Mouse (Mus musculus): ENCODE results near the gene Fam69a. TPM values are rescaled to one million over a fixed set of nuclear protein-coding genes. Genes with fewer than 3 reads are reported as not detected.

Gene Fam69a
- polyA plus RNA-seq, 1 experiment from 2014 or later, result 43.2 TPM

DNA sequence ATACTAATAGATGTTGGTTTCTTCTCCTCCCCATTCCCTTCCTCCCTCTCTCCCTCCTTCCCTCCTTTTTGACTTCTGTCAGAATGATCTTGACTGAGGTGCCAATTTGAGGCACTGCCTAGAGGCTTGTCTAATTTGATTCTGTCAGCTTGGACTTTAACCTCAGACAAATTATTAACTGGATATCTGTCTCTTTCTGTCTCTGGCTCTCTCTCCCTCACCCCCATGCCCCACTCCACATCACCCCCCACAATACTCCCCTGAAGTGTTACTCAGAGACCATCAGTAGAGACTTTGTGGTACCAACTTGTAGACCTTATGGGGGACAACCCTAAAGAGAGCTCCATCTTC is 111.6 kb downstream of the Fam69a start:
- no peaks in the 10 kb centered on the region for H3K36me3 ChIP-seq (ENCODE audit: control insufficient read depth, insufficient read depth)
- H3K4me2 ChIP-seq (ENCODE audit: low read length), result no peak overlapping the region
- H3K27me3 ChIP-seq (replicated peaks; ENCODE audit: control insufficient read depth, insufficient read depth, low read length), result no peaks in the 10 kb centered on the region
- H3K9ac ChIP-seq (replicated peaks; ENCODE audit: low read depth, low read length), result no peak overlapping the region
- ATAC-seq, result no peak
- H3K4me3 ChIP-seq (replicated peaks; ENCODE audit: low read length), result no peak overlapping the region
- H3K27ac ChIP-seq (ENCODE audit: low read length), result no peak overlapping the region
- no peaks in the 10 kb centered on the region for H3K4me1 ChIP-seq (replicated peaks; ENCODE audit: control insufficient read depth, insufficient read depth, low read length)
- H3K9me3 ChIP-seq (ENCODE audit: control insufficient read depth, low read length), result no peaks in the 10 kb centered on the region

DNA sequence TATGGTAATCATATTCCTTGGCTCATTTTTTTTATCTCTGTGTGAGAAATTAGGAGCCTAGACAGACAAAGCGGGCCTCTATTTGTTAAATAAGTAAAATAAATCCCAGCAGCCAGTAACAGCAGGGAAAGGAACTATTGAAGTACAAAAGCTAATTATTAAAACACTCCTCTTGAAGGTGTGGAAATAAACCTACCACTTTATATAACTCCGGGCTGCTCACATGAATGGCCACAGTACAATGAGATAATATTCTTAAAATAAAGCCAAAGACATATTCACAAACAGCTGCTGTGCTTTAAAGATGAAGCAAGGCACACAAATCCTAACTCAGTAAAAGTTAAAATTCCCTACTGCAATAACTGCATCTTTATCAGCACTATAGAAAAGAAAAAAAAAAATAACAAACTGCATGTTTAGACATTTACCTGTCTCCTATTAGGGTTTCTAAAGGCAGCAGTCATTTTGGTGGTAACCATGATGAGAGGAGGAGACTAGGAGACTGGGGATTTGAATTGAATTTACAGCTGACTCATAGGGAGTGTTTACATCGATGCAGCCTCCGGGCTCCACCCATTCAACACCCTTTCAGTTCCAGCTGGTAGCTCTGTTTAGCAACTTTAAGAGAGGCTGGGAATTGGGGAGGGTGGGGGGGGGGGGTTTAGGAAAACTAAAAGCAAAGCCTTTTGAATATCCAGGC is 112.2 kb downstream of the Fam69a start, which contains the start of gene Evi5:
Gene Evi5 (minus strand): TSS at position 547 of the 700 bp plus-strand sequence.
- H3K27ac ChIP-seq (ENCODE audit: low read length), result no peak within 1 kb of the TSS
- H3K36me3 ChIP-seq (ENCODE audit: control insufficient read depth, insufficient read depth), result no peaks in the 10 kb centered on the region
- no peak for ATAC-seq
- no peak within 1 kb of the TSS for H3K4me2 ChIP-seq (ENCODE audit: low read length)
- no peak within 1 kb of the TSS for H3K9ac ChIP-seq (replicated peaks; ENCODE audit: low read depth, low read length)
- H3K9me3 ChIP-seq (ENCODE audit: control insufficient read depth, low read length), result no peaks in the 10 kb centered on the region
- H3K27me3 ChIP-seq (replicated peaks; ENCODE audit: control insufficient read depth, insufficient read depth, low read length), result no peaks in the 10 kb centered on the region
- no peak within 1 kb of the TSS for H3K4me3 ChIP-seq (replicated peaks; ENCODE audit: low read length)
- WGBS, result 43% methylated on average over 4 of the region's 4 CpGs
- H3K4me1 ChIP-seq (replicated peaks; ENCODE audit: control insufficient read depth, insufficient read depth, low read length), result no peaks in the 10 kb centered on the region

DNA sequence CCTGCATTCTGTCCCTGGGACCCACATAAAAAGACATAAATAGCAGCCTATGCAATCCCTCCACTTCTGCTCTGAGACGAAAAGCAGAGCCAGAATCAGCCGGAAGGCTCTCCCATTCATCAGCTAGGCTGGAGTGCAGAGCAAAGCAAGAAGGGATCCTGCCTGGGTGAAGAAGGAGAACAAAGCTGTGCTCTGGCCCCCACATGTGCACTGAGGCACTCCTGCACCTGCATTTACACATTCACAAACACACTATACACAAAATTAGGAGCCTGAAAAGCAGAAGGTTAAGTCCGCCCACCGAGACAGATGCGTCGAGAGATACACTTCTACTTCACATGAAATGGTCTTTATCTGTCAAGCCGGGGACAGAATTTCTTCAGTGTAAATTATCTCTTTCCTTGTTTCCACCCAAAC is 113.0 kb downstream of the Fam69a start:
- WGBS, result 52% methylated on average over 7 of the region's 7 CpGs
- Histone ChIP-seq H3K36me3 (ENCODE audit: control insufficient read depth, insufficient read depth) (no peaks in the 10 kb centered on the region), H3K4me1 (replicated peaks; ENCODE audit: control insufficient read depth, insufficient read depth, low read length) (no peaks in the 10 kb centered on the region), H3K4me2 (ENCODE audit: low read length) (no peak overlapping the region), H3K9me3 (ENCODE audit: control insufficient read depth, low read length) (no peaks in the 10 kb centered on the region), H3K27me3 (replicated peaks; ENCODE audit: control insufficient read depth, insufficient read depth, low read length) (no peaks in the 10 kb centered on the region), H3K9ac (replicated peaks; ENCODE audit: low read depth, low read length) (no peak overlapping the region), H3K27ac (ENCODE audit: low read length) (no peak overlapping the region), H3K4me3 (replicated peaks; ENCODE audit: low read length) (no peak overlapping the region)
- no peak for ATAC-seq

DNA sequence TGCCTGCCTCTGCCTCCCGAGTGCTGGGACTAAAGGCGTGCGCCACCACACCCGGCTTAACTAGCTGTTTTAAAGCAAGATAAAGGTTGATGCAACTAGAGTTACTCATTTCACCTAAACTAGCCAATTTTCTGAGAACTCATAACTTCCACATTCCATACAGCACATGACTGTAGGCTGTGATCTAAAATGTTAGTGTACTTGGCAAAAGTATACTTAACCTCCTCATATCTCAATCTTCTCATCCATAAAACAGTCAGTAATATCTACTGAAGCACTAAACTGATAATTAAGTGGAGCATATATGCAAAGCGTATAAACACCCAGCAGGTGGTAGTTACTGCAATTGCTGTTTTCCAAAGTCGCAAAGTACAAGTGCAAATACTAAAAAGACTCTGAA is 113.6 kb downstream of the Fam69a start:
- 81% methylated on average over 6 of the region's 6 CpGs for WGBS
- H3K9me3 ChIP-seq (ENCODE audit: control insufficient read depth, low read length), result no peaks in the 10 kb centered on the region
- H3K4me2 ChIP-seq (ENCODE audit: low read length), result no peak overlapping the region
- no peak overlapping the region for H3K27ac ChIP-seq (ENCODE audit: low read length)
- no peaks in the 10 kb centered on the region for H3K36me3 ChIP-seq (ENCODE audit: control insufficient read depth, insufficient read depth)
- H3K9ac ChIP-seq (replicated peaks; ENCODE audit: low read depth, low read length), result no peak overlapping the region
- H3K4me3 ChIP-seq (replicated peaks; ENCODE audit: low read length), result no peak overlapping the region
- ATAC-seq, result no peak
- H3K4me1 ChIP-seq (replicated peaks; ENCODE audit: control insufficient read depth, insufficient read depth, low read length), result no peaks in the 10 kb centered on the region
- no peaks in the 10 kb centered on the region for H3K27me3 ChIP-seq (replicated peaks; ENCODE audit: control insufficient read depth, insufficient read depth, low read length)

DNA sequence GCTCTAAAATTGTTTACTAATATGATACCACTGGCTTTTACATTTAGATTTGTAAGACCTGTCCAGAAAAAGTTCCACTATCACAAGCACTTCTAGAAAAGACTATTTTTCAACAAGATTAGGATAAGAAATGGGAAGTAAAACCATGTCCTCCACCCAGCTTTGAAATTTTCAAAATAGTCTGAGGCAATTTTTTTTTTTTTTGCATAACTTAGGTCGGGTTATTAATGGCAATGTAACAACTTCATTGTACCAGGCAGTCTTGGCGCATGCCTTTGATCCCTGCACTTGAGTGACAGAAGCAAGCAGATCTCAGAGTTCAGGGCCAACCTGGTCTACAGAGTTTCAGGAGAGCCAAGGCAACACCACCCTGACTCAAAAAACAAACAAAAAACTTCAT is 117.2 kb downstream of the Fam69a start:
- Histone ChIP-seq H3K27ac (ENCODE audit: low read length) (no peak overlapping the region), H3K4me2 (ENCODE audit: low read length) (no peak overlapping the region), H3K4me3 (replicated peaks; ENCODE audit: low read length) (no peak overlapping the region), H3K9me3 (ENCODE audit: control insufficient read depth, low read length) (no peaks in the 10 kb centered on the region), H3K4me1 (replicated peaks; ENCODE audit: control insufficient read depth, insufficient read depth, low read length) (peaks cover 3% of the 10 kb centered on the region), H3K36me3 (ENCODE audit: control insufficient read depth, insufficient read depth) (no peaks in the 10 kb centered on the region), H3K27me3 (replicated peaks; ENCODE audit: control insufficient read depth, insufficient read depth, low read length) (no peaks in the 10 kb centered on the region), H3K9ac (replicated peaks; ENCODE audit: low read depth, low read length) (no peak overlapping the region)
- no peak for ATAC-seq
- WGBS, result 48% methylated on average over 2 of the region's 2 CpGs

DNA sequence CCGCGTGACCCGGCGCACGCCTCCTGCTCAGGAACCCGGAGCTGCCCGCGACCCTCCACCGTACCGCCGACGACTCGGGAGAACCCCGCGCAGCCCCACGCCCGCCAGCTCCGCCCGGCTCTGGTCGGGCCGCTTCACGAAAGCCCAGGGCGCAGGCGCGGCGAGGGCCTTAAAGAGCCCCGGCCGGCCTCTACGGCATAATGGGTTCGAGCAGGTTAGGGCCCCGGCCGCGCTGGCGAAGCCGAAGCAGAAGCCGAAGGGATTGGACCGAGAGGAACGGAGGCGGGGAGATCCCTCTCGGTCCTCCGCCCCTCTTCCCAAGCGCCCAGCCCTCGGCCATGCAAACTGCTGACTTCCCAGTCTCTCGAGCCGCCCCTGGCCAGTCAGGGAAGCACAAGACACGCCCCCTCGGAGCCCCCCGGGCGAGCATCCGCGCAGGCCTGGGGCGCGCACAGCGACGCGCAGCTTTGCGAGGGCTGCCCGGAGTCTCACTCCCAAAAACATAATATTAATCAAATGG is 117.9 kb downstream of the Fam69a start:
- under 1% methylated on average over 57 of the region's 58 CpGs for WGBS
- peak; percentile 97 for ATAC-seq
- no peaks in the 10 kb centered on the region for H3K27me3 ChIP-seq (replicated peaks; ENCODE audit: control insufficient read depth, insufficient read depth, low read length)

DNA sequence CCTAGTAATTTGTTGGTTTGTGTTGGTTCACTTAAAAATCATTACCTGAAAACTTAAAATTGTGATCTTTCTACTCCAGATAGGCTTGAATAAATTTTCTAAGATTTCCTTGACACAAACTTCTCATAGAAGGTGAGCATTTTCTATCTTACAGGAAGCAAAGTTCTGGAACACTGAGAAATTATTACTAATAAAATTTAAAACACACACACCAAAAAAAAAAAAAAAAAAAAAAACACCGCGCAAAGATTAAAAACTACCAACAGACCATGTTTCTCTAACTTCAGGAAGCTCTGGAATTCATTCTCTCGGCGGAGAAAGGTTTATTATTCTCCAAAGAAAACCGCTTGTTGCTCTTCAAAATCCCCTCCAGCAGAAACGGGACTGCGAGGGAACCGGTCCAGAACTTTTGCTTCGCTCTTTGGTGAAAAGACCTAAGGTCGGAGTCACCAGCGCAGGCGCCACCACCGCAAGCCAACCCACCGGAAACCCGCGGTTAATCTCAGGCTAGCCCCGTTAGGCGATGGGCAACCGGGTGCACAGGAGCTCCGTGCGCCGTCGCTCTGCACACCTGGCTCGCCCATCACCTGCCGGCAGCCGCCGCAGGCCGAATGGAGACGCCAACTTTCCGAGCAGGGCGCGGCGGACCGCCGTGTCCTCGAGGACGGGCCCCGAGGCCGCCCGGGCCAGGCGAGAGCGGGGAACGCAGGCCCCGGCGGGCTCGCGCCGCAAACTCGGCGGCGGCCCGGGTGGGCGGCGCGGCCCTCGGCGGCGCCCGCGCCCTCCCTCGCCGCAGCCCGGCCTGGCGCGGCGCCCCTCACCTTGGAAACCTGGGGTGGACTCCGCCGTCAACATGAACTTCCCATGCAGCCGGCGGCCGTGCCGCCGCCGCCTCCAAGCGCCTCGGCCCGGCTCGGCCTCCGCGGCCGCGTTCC is 118.6 kb downstream of the Fam69a start:
- H3K27ac ChIP-seq (ENCODE audit: low read length), result peak overlapping the region; percentile 91
- H3K27me3 ChIP-seq (replicated peaks; ENCODE audit: control insufficient read depth, insufficient read depth, low read length), result no peaks in the 10 kb centered on the region
- ATAC-seq, result peak; percentile 67
- no peaks in the 10 kb centered on the region for H3K36me3 ChIP-seq (ENCODE audit: control insufficient read depth, insufficient read depth)
- WGBS, result under 1% methylated on average over 56 of the region's 82 CpGs
- peak overlapping the region; percentile 92 for H3K4me3 ChIP-seq (replicated peaks; ENCODE audit: low read length)
- H3K9ac ChIP-seq (replicated peaks; ENCODE audit: low read depth, low read length), result peak overlapping the region; percentile 84
- H3K9me3 ChIP-seq (ENCODE audit: control insufficient read depth, low read length), result no peaks in the 10 kb centered on the region
- H3K4me2 ChIP-seq (ENCODE audit: low read length), result peak overlapping the region; percentile 74
- H3K4me1 ChIP-seq (replicated peaks; ENCODE audit: control insufficient read depth, insufficient read depth, low read length), result peaks cover 3% of the 10 kb centered on the region

More for the DNA sequence above, 117.9 kb downstream of the Fam69a start:
- H3K9me3 ChIP-seq (ENCODE audit: control insufficient read depth, low read length), result no peaks in the 10 kb centered on the region
- H3K27ac ChIP-seq (ENCODE audit: low read length), result peak overlapping the region; percentile 91
- H3K4me1 ChIP-seq (replicated peaks; ENCODE audit: control insufficient read depth, insufficient read depth, low read length), result peaks cover 3% of the 10 kb centered on the region
- peak overlapping the region; percentile 74 for H3K4me2 ChIP-seq (ENCODE audit: low read length)
- peak overlapping the region; percentile 92 for H3K4me3 ChIP-seq (replicated peaks; ENCODE audit: low read length)
- H3K9ac ChIP-seq (replicated peaks; ENCODE audit: low read depth, low read length), result peak overlapping the region; percentile 84
- H3K36me3 ChIP-seq (ENCODE audit: control insufficient read depth, insufficient read depth), result no peaks in the 10 kb centered on the region

DNA sequence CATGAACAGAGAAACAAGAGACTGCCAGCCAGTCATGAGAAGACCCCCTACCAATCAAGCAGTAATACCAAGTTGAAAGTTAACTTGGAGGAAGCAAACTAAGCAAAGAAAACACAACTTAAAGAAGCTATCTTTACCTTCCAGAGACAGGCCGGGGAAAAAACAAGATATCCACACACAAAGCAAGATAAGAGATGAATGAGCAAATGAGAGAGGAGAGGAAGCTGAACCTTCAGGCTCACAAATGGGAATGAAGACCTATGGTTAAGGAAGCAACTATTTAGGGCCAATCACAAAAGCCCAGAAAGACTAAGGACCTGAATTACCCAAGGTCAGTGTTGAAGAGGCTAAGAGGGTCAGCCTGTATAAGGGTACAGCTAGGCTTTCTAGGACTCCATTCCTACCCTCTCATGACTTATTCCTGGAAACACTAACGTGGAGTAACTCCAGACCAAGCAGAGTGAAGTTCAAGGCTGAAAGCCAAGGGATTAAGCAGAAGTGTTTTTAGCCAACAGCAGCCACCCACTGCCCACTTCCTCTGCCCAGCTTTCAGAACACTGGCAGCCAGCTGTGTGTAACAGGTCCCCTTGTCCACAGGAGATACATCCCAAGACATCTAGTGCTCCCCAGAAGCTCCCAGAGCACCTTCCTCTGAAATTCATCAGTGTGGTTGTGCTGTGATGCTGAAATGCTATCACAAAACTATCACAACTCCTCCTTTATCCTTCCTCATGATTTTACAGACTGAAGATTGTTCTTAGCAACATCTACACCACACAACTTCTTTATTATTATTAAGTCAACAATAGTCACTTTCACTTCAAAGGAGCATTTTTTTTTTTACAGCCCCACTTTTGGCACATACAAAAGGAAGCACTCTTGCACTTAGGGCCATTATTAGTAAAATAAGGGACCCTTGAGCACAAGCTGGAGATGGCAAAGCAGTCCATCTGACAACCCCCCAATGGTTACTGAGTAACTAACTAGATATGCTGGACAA is 120.5 kb downstream of the Fam69a start:
- no peak for ATAC-seq
- Histone ChIP-seq H3K9me3 (ENCODE audit: control insufficient read depth, low read length) (no peaks in the 10 kb centered on the region), H3K9ac (replicated peaks; ENCODE audit: low read depth, low read length) (no peak overlapping the region), H3K27me3 (replicated peaks; ENCODE audit: control insufficient read depth, insufficient read depth, low read length) (no peaks in the 10 kb centered on the region), H3K36me3 (ENCODE audit: control insufficient read depth, insufficient read depth) (no peaks in the 10 kb centered on the region), H3K4me3 (replicated peaks; ENCODE audit: low read length) (no peak overlapping the region), H3K4me2 (ENCODE audit: low read length) (no peak overlapping the region), H3K4me1 (replicated peaks; ENCODE audit: control insufficient read depth, insufficient read depth, low read length) (peaks cover 3% of the 10 kb centered on the region), H3K27ac (ENCODE audit: low read length) (no peak overlapping the region)
- 73% methylated on average over 2 of the region's 2 CpGs for WGBS
